Comparison of ENCODE assay signal across 8 mouse cellular contexts in the genomic region with DNA sequence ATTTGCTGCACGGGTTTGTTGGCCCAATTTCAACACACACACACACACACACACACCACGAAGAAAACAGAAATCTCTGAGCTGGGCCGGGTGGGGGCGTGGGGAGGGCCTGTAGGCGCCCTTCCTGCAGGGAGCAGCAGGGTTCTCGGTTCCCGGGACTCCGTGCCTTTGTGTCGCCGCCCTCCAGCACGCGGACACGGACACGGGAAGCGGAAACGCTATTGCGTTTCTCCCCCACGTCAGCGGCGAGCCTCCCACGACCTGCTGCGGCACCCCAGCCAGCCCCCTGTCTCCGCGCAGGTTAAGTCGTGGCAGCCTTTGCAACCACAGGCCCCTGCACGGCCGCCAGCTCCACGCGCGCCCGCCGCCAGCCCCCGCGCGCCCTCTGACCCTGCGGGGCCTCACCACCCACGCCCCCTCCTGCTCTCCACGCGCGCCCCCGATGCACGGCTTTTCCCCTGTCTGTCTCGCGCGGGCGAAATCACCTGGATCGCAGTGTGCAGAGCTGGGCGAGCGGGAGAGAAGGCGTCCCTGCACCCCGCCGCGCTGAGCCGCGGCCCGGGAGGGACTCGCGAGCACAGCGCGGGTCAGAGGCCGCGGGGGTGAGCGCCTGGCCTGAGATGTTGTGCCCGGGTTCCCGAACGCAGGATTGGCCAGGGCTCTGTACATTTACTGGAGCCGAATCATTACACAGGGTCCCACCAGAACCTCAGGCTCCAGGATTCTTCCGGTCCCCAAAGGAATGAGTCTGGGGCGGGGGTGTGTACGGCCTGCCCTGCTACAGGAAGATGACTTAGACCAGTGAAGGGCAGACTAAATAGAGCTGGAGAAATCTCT. TPM values are rescaled to one million over a fixed set of nuclear protein-coding genes. Genes with fewer than 3 reads are reported as not detected.
A peak's percentile ranks its signal among the peaks of the same experiment; 100 is the strongest.
DNase-seq lines count a peak whose midpoint lies in the region; ATAC-seq lines count a peak whose summit lies in the region.

A gene (minus strand): TSS at position 729 of the 837 bp plus-strand sequence.

- peak within 1 kb of the TSS; percentile 84 for H3K27ac ChIP-seq in hindbrain, embryonic 12.5 days

- under 1% methylated on average over 60 of the region's 70 CpGs for WGBS in hindbrain, embryonic 12.5 days

- H3K9ac ChIP-seq in hindbrain, embryonic 12.5 days = peak within 1 kb of the TSS; percentile 97

- peak within 1 kb of the TSS; percentile 98 for H3K4me2 ChIP-seq in hindbrain, embryonic 12.5 days (replicated peaks)

- H3K4me1 ChIP-seq in hindbrain, embryonic 12.5 days = peaks cover 10% of the 10 kb centered on the region

- peak; percentile 86 for ATAC-seq in hindbrain, embryonic 12.5 days (ENCODE audit: low FRiP score)

- H3K4me3 ChIP-seq in hindbrain, embryonic 12.5 days = peak within 1 kb of the TSS; percentile 77

- H3K9me3 ChIP-seq in hindbrain, embryonic 12.5 days (replicated peaks) = no peaks in the 10 kb centered on the region

- peak; percentile 53 for DNase-seq in Muller cell, postnatal 12 days (ENCODE audit: inconsistent ontology term)
- peak; percentile 55 for DNase-seq in cerebellum, adult 9-10 months
- DNase-seq in frontal cortex, postnatal 25 days (ENCODE audit: low spot score in 2 of 2) = peak; percentile 33 to 39
- peak; percentile 61 to 67 for DNase-seq in layer of hippocampus, postnatal 14 days (ENCODE audit: low spot score in 2 of 2)
- DNase-seq in lung, postnatal 10 days = peak; percentile 81
- peak; percentile 39 for DNase-seq in ovary, postnatal 10 days (ENCODE audit: low spot score)
- DNase-seq in thymus, postnatal 10 days (ENCODE audit: low spot score in 2 of 2) = peak; percentile 72 to 73

- no peaks in the 10 kb centered on the region for H3K27me3 ChIP-seq in hindbrain, embryonic 12.5 days

- H3K36me3 ChIP-seq in hindbrain, embryonic 12.5 days = no peaks in the 10 kb centered on the region

RNA-seq across cellular contexts. Expression of the gene that starts here (rescaled TPM):
- polyA plus RNA-seq in hindbrain, embryonic 12.5 days (2016; fragmentation: Nextera tagmentation; extraction: Ambion mirVana) = 5.9 and 7.8 TPM in 2 replicates
- total RNA-seq in layer of hippocampus, postnatal 14 days (2021) = 1 to 10 TPM; 1.2 to 2.3 TPM

Comparison
In these comparisons a context has a peak if more than half of its experiments do, and no peak if none do; other contexts are left out.
1. Peak in every context shown above with its lines: DNase-seq, ATAC-seq, H3K4me3 ChIP-seq and H3K27ac ChIP-seq.